Mouse (Mus musculus) small intestine, adult 2 months (tissue): ENCODE measurements around the gene Rhbg.
"Not testable (repeated sequence)": the region's sequence is repeated elsewhere in the genome, so short reads cannot be mapped to it uniquely, and the experiment has no call there.

Experiments used
- CTCF ChIP-seq: fragments of 200-500 bp; IDR thresholded peaks from 2 replicates; pipeline ENCODE4 v1.5.1; 2012; ENCODE audit warnings: low read depth, mild to moderate bottlenecking, control low read depth, inconsistent platforms, low read length, moderate library complexity, mixed read lengths; ENCODE audit not compliant: insufficient replicate concordance, insufficient read length; ENCODE audit errors: extremely low read depth
- POLR2A ChIP-seq: fragments of 200-500 bp; IDR thresholded peaks from 2 replicates; pipeline ENCODE4 v1.6.1; 2012; ENCODE audit warnings: low read depth, mild to moderate bottlenecking, control low read depth, inconsistent platforms, low read length, moderate library complexity

DNA sequence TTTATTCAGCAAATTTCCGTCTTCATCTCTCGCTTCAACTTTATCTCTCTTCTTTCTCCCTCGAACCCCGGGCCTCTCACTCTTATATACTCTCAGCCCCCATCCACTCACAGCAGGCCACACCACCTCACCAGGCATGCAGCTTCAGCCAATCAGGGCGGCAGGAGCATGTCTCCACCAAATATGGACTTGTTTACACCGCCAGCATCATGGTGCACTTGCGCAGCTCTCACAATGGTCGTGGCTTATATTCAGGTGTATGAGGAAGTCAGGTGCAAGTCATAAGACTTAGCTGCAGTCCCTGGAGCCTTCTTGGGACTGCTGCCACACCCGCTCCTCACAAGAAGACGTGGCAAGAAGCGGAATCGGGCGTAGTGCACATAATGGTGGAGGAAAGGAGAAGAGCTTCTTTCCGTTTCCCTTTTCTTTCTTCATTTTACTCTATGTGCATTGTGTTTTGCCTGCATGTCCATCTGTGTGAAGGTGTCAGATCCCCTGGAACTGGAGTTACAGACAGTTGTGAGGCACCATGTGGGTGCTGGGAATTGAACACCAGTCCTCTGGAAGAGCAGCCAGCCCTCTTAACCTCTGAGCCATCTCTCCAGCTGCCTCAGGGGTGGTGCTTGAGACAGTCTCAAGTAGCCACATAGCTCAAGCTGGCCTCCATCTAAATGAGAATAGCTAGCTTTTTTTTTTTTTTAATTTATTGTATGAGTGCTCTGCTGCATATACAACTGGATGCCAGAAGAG, 30.5 kb upstream of the Rhbg start:
- TF ChIP-seq CTCF, POLR2A: not testable (repeated sequence)
